Mouse (Mus musculus) cerebellum, adult 8-10 months (tissue): ENCODE measurements around the gene Hist1h2bh.
"Not testable (repeated sequence)": the region's sequence is repeated elsewhere in the genome, so short reads cannot be mapped to it uniquely, and the experiment has no call there.

Experiments used
- DNase-seq: peaks from one replicate; pipeline ENCODE4 v3.0.0; 2022

Gene Hist1h2bh

DNA sequence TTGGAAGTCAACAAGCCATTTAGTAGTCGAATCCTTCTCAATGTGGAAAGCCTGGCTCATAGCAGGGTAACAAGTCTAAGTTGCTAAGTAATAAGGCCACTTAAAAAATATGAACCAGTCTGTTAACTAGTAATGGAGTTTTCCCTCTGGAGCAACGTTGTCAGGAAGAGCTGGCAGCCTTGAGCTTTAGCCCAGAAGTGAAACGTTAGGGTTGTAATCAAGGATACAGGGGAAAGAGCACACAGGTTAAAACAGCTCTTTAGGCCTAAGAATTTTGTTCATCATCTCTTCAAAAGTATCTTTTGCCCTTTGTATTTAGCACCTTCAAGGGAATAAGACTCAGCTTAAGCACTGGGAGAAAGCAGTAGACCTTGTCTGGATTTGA lies 7.6 kb upstream of the Hist1h2bh start:
- DNase-seq: no peak

DNA sequence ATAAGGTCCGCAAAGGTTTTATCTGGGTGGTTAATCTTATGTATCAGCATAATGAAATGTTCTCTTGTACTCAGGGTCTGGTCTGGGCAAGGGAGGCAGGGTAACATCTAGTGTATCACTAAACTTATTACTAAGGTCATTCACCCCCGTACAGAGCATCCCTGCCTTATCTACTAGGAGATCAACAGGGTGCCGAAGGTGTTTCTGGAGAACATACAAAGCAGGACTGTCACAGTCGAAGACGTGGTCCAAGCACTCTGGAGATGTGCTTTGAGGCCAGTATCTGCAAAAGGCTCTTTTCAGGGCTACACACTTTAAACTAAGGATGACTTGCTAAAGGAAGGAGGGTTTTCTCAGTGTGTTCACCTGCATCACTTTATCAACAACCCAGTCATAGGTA lies 3.5 kb upstream of the Hist1h2bh start:
- DNase-seq: no peak

DNA sequence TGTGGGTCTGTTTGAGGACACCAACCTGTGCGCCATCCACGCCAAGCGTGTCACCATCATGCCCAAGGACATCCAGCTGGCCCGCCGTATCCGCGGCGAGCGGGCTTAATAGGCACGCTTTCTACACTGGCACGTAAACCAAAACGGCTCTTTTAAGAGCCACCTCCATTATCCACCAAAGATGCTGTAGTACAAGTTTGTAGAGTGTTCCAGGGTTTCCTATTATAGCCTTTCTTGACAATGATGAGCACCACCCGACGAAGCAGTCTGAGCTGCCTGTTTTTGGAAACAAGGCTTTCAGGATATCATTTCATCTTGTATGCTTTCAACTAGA lies 1.6 kb upstream of the Hist1h2bh start:
- not testable (repeated sequence) for DNase-seq

DNA sequence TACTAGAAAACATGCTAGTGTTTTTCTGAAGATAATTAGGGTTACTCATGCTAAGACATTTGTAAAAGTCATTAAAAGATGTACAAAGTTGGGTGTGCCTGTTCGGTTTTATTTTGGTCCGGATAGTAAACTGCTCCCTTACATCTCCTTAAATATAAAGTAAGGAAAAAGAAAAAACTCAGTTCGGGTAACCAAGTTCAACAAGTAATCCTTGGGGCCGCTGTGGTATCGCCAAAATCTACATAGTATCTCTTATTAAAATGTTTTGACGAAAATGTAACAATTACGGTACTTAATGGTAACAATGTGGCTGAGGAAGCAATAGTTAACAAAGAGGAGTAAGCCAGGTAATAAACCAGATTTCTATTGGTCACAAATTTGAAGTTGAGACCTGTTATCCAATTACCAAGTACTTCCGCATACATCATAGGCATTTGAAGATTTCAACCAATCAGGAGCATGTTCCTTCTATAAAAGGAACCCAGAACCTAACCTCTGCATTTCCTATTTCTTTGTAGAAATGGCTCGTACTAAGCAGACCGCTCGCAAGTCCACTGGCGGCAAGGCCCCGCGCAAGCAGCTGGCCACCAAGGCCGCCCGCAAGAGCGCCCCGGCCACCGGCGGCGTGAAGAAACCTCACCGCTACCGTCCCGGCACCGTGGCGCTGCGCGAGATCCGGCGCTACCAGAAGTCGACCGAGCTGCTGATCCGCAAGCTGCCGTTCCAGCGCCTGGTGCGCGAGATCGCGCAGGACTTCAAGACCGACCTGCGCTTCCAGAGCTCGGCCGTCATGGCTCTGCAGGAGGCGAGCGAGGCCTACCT lies 984 bp upstream of the Hist1h2bh start, which contains the start of gene Hist1h3f:
Gene Hist1h3f (plus strand): TSS at position 88 of the 822 bp plus-strand sequence.
- peak; percentile 81 for DNase-seq

DNA sequence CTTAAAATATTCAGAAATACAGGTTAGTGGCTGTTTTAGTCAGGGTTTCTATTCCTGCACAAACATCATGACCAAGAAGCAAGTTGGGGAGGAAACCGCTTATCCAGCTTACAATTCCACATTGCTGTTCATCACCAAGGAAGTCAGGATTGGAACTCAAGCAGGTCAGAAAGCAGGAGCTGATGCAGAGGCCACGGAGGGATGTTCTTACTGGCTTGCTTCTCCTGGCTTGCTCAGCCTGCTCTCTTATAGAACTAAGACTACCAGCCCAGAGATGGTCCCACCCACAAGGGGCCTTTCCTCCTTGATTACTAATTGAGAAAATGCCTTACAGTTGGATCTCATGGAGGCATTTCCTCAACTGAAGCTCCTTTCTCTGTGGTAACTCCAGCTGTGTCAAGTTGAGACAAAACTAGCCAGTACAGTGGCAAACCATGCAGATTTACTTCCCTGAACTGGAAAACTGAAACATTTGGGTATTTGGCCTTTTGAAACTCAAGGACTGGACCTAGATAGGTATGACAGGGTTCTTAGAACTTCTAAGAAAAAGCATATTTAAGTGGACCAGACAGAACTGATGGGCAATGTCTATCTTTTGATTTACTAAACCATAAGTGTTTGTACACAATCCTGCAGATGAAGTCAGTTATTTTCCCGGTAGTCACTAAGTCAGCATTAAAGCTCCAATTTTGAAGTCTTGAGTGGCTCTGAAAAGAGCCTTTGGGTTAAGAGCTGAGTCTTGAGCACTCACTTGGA lies 789 bp downstream of the Hist1h2bh start:
- not testable (repeated sequence) for DNase-seq

DNA sequence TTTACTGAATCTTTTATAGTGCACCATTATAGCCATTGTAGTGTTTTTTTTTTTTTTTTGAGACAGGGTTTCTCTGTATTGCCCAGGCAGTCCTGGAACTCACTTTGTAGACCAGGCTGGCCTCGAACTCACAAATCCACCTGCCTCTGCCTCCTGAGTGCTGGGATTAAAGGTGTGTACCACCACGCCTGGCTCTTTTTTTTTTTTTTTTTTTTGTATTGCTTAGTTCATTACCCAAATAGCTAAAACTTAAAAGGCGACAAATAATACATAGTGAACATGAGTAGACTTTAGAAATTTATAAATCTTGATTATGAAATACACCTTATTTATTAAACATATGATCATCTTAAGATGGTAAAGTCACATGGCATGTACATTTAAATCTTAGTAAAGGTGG lies 1.7 kb downstream of the Hist1h2bh start:
- DNase-seq: no peak

DNA sequence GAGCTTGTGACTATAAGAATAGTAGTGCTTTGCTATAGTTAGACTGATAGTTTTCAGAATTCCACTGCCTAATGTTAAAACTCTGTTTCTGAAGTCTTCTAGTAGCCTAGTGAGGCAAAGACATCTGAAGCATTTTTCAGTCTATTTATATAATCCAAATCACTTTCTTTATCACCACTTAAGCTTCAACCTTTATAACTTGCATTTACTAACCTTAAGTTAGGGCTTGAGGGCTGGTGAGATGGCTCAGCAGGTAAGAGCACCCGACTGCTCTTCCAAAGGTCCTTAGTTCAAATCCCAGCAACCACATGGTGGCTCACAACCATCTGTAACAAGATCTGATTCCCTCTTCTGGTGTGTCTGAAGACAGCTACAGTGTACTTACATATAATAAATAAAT lies 3.4 kb downstream of the Hist1h2bh start:
- not testable (repeated sequence) for DNase-seq

DNA sequence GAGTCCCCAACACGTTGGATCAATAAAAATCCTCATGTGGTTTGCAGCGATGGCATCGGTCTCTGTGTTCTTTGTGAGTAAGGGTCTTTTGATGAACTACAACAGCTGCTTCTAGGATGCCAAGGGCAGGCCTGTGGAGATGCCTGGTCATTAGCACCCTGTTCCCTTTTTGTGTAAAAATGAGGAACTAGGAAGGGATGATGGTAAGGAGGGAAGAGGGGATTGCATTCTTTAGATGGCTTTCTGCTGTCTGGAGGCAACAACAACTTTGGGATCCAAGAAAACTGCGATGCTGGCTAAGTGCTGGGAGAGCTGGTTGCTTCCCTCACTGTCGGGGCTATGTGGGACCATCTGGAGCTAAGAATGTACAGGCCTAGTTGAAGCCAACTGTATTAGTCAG lies 4.9 kb downstream of the Hist1h2bh start:
- no peak for DNase-seq

DNA sequence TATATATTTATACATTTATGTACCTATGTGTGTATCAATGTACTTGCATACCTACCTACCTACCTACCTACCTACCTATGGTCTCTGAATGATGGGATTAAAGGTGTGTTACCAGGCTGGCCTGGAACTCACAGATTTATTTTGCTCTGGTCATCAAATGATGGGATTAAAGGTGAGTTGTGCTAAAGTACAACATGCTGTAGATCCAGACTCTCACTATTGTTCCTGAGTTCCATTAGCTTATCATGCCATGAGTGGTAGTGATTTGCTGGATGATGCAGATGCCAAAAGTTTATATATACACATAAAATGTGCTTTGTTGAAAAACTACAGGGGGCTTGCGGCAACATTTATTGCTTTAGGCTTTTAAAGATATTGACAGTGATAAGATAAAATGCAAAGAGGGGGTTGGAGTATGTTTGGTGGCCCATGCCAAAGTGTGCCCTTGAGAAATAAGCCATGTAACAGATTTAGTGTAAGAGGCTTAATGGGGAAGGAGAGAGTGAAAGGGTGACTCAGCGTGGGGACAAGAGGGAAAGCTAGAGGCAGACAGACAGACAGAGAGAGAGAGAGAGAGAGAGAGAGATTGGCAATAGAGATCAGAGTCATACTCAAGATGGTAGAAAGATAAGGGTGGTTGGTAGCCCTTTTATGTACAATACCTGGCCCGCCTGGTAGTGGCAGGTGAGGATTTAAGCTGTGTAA lies 6.0 kb downstream of the Hist1h2bh start:
- no peak for DNase-seq

DNA sequence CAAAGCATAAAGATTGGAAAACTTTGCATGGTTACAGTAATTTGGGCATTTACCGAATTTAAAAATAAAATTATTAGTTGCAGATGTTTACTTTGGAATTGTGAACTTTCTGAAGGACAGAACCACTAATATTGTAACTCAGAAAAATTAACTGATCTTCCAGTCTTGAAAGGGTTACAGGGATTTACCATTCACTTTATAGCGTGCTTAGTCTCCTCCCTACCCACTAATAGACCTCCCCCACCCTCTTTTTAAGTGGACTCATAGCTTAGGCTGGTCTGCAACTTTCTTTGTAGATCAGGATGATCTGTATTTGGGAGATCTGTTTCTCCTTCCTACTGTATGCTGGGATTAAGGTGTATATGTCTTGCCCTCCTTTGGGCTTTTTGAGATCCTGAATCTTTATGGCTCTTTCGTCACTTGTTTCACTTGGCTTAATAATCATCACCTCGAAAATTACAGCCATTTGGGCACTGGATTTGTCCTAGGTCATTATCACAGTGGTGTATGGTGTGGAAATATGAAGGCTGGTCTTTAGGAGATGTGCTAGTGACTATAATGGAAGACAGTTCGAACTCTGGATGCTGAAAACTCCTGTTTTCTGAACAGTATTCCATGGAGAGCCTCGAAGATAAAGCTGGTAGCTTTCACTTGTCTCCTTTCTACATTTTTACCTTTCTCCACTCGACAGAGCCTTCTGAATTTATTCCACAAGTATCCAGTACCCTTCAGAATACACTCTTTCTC lies 6.9 kb downstream of the Hist1h2bh start:
- no peak for DNase-seq

DNA sequence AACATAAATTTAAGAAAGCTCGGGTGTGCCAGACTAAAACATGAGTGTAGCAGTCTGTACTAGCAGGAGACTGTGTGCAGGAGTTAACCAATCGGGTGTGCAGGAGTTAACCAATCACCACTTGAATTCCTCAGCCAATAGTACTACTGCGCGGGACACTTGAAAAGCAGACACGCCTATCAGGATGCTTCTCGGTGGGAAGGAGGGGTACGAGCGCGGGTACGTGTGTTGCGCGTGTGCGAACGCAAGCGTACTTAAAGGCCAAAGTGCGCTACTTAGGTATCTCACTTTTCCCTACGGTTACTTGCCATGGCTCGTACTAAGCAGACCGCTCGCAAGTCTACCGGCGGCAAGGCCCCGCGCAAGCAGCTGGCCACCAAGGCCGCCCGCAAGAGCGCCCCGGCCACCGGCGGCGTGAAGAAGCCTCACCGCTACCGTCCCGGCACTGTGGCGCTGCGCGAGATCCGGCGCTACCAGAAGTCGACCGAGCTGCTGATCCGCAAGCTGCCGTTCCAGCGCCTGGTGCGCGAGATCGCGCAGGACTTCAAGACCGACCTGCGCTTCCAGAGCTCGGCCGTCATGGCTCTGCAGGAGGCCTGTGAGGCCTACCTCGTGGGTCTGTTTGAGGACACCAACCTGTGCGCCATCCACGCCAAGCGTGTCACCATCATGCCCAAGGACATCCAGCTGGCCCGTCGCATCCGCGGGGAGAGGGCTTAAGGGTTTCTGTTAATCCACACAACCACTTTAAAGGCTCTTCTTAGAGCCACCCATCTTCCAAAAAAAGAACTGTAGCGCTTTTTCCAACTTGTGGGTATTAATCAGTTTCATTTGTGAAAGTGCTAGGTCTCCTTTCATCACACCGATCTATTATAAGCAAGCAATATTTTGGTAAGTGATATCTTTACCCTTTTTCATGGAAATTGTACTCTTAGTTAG lies 7.8 kb downstream of the Hist1h2bh start, which contains the start of gene Hist1h3g:
Gene Hist1h3g (plus strand): TSS at position 286 of the 939 bp plus-strand sequence.
- peak; percentile 78 for DNase-seq

DNA sequence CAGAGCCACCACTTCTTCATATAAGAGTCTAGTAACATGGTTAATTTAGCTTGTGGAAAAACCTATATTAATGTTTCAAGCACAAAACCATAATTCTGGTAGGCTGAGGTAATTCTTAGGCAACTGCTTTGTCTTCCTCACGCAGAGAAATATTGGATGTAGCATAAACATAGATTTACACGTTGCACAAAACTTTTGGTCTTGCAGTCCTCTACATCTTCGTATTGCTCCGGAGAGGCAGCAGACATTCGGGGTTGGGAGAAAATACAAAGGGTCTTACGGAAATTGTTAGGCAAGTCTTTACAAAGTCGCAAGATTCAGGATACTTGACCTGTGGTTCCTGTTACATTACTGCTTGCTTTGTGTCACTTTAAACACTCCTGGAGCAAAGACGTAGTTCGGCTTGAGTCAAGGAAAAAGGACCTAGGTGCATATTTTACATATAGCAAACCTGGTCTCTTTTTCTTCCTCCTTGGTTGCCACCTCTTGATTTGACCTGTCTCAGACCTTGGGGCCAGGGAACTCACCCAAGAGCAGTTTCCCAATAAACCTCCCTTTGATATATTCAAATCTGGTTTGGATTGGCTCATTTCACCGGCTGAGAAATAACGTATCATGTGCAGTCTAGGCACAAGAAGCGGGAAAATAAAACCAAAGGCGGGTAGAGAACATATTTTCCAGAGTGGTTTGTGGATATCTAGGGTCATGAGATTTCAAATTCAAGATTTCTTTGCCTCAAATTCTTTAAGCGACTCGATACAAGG lies 8.6 kb downstream of the Hist1h2bh start:
- no peak for DNase-seq

DNA sequence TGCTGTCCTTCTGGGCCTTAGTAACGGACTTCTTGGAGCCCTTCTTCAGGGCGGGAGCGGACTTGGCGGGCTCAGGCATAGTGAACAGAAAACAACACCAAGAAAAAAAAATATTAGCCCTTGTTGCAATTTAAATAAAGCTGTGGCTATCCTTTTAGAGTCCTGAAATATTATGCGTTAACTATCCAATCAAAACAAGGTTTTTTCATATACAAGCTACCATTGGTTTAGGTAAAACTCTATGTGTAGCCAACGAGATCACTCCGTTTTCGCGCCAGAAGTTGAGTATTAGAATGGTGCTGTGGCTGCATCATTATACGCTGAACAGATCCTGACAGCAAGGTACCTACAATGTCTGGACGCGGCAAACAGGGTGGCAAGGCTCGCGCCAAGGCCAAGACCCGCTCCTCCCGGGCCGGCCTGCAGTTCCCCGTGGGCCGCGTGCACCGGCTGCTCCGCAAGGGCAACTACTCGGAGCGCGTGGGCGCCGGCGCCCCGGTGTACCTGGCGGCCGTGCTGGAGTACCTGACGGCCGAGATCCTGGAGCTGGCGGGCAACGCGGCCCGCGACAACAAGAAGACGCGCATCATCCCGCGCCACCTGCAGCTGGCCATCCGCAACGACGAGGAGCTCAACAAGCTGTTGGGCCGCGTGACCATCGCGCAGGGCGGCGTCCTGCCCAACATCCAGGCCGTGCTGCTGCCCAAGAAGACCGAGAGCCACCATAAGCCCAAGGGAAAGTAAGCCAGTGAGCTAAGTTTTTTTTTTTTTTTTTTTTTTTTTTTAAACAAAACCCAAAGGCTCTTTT lies 9.4 kb downstream of the Hist1h2bh start, which contains the start of gene Hist1h2af:
Gene Hist1h2af (plus strand): TSS at position 347 of the 808 bp plus-strand sequence.
- peak; percentile 61 for DNase-seq

DNA sequence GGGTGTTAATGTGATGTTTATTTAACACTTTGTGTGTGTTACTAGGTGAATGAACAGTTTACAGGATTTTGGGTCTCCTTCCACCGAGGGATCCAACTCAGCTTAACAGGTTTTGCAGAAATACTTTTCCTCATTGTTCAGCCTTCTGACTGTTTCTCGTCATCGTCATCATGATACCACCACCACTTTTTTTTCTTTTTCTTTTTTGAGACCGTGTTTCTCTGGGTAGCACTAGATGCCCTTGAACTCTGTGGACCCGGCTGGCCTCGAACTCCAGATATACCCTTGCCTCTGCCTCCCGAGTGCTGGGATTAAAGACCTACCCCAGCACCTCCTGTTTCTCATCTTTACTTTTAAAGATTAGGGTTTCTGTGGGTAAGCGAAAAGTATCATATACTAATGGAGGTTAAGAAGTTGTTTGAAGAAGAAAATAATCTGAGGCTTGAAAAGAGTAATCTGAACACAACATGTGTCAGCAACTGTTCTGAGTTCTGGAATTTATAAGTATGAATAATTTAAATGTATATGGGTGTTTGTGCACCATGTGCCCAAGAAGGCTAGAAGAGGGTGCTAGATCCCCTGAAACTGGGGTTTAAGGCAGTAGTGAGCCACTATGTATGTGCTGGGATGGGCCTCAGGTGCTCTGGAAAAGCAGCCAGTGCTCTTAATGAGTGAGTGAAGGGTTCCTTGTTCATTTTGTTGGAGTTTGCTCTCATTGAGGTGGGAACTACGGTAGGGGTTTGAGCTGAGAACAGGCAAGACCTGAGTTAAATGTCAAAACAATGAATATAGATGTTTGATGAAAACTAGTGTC lies 10.7 kb downstream of the Hist1h2bh start:
- no peak for DNase-seq

DNA sequence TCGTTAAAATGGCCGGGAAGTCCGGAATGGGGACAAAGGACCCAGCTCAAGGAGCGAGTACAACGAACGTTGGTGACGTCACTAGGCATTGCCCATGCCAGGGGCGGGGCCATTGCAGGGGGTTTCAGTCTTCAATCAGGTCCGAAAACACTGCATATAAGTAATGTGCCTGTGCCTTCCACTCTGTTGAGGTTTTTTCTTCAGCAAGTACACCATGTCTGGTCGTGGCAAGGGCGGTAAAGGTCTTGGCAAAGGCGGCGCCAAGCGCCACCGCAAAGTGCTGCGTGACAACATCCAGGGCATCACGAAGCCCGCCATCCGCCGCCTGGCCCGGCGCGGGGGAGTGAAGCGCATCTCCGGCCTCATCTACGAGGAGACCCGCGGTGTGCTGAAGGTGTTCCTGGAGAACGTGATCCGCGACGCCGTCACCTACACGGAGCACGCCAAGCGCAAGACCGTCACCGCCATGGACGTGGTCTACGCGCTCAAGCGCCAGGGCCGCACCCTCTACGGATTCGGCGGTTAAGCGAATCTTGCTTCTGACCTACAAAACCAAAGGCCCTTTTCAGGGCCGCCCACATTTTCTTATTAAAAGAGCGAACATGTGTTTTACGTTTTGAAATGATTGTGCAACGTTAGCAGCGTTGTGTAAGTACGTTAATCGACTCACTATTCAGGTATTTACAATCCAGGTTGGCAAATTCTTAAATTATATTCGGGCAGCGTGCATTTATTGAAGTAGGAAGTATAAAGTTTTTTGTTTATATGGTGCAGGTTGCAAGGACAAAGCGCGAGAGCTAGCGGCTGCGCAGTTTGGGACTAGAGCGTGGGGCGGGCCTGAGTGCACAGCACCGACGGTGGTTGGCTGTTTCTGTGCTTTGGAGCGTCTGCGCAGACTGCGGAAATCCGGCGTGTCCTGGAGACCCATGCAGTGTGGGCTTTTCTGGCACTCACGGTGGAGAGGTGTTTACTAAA lies 12.0 kb downstream of the Hist1h2bh start, which contains the start of gene Hist1h4h:
Gene Hist1h4h (plus strand): TSS at position 150 of the 975 bp plus-strand sequence.
- DNase-seq: peak; percentile 97

DNA sequence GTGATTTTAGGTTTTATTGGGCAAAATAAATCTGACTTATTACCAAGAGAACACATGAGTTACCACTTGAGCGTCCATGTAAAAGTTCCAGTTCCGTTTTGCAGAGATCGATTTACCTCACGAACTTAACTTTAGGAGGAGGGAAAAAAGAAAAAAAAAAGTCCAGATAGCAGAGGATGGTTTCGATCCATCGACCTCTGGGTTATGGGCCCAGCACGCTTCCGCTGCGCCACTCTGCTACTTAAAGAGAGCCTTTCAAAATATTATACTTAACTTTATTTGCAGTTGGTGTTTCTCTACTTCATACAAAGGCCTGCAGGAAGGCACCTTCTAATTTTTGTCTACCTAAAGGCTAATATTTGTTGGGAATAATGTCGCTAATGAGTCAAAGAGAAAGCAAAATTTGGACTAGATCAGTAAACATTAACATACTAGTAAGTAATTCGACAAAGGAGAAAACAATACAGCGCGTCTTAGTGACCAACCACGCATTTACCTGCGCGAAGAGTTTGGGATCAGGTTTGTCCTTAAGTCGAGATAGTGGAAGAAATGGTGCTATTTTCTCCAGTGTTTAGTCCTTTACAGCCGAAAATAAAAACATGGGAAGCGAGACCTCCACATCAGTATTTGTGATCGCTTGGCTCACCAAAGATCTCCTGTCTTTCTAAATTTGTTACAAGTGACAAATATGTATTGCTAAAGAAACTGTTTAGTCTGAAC lies 12.9 kb downstream of the Hist1h2bh start:
- peak; percentile 72 for DNase-seq
